Mouse (Mus musculus) neural tube, embryonic 11.5 days (tissue): ENCODE data around the gene Tapbp. TPM values are rescaled to one million over a fixed set of nuclear protein-coding genes. Genes with fewer than 3 reads are reported as not detected.

ENCODE experiments used
- ATAC-seq: fragments of 200-750 bp; cut with Nextera tagmentation; 2 replicates; pipeline ENCODE4 v1.8.0; 2017; ENCODE audit warnings: moderate number of reproducible peaks, mild to moderate bottlenecking, moderate TSS enrichment, moderate library complexity; ENCODE audit not compliant: insufficient read depth, low FRiP score, low TSS enrichment
- DNase-seq: peaks from one replicate; pipeline ENCODE4 v3.0.0-alpha.2; 2015; ENCODE audit warnings: low spot score
- H3K27ac ChIP-seq: fragments of 300-500 bp; sonication (generic); 2 replicates; pipeline ENCODE4 v1.5.1; 2014; ENCODE audit warnings: low read depth, mild to moderate bottlenecking, low read length
- H3K27me3 ChIP-seq: fragments of 300-500 bp; sonication (generic); 2 replicates; pipeline ENCODE4 v1.6.1; 2014; ENCODE audit warnings: mild to moderate bottlenecking, low read length, mixed read lengths; ENCODE audit not compliant: control insufficient read depth, insufficient read depth
- H3K36me3 ChIP-seq: fragments of 300-500 bp; sonication (generic); 2 replicates; pipeline ENCODE4 v1.6.1; 2014; ENCODE audit warnings: mild to moderate bottlenecking, low read length, moderate library complexity, mixed read lengths; ENCODE audit not compliant: control insufficient read depth, insufficient read depth
- H3K4me1 ChIP-seq: fragments of 300-500 bp; sonication (generic); 2 replicates; pipeline ENCODE4 v1.6.1; 2014; ENCODE audit warnings: low read length, mixed read lengths; ENCODE audit not compliant: control insufficient read depth, insufficient read depth
- H3K4me2 ChIP-seq: fragments of 300-500 bp; sonication (generic); 2 replicates; pipeline ENCODE4 v1.6.1; 2014; ENCODE audit warnings: low read depth, mild to moderate bottlenecking, moderate library complexity
- H3K4me3 ChIP-seq: fragments of 300-500 bp; sonication (generic); 2 replicates; pipeline ENCODE4 v1.5.1; 2014; ENCODE audit warnings: low read depth, low read length
- H3K9ac ChIP-seq: fragments of 300-500 bp; sonication (generic); 2 replicates; pipeline ENCODE4 v1.6.1; 2014; ENCODE audit warnings: mild to moderate bottlenecking, low read length
- H3K9me3 ChIP-seq: fragments of 300-500 bp; sonication (generic); 2 replicates; pipeline ENCODE4 v1.6.1; 2016; ENCODE audit warnings: low read length; ENCODE audit not compliant: control insufficient read depth
- WGBS: fragments of 180-500 bp; shearing (Covaris S2); extraction: QIAGEN DNeasy Blood & Tissue Kit; methylation state at CpG from one replicate; pipeline ENCODE4 v1.1.7; 2014; 5-methylcytosine and 5-hydroxymethylcytosine counted together
- polyA plus RNA-seq: library from polyadenylated mRNA; unstranded; fragments of >200 nt; fragmentation: Nextera tagmentation; extraction: Ambion mirVana; gene quantifications from 2 replicates; pipeline ENCODE4 v1.2.1, GENCODE M21; 2014

Tapbp gene
- polyA plus RNA-seq, 1 experiment from 2014 or later, result 12.9 TPM

GRCm38 (mm10) chr17:33909077-33909868 is 6.4 kb upstream of the Tapbp start, which contains the start of gene Daxx:
Gene Daxx, plus strand, starts transcription at chr17:33909414.
- Histone ChIP-seq H3K36me3 (peaks cover 23% of the 10 kb centered on the region), H3K9ac (peak within 1 kb of the TSS; percentile 77), H3K9me3 (no peaks in the 10 kb centered on the region), H3K4me2 (peak within 1 kb of the TSS; percentile 68), H3K27ac (peak within 1 kb of the TSS; percentile 85), H3K27me3 (no peaks in the 10 kb centered on the region), H3K4me1 (peaks cover 15% of the 10 kb centered on the region), H3K4me3 (peak within 1 kb of the TSS; percentile 85)
- under 1% methylated on average over 68 of the region's 68 CpGs for WGBS
- DNase-seq (peak; percentile 99), ATAC-seq (peak; percentile 95)

- ATAC-seq (no peak), DNase-seq (no peak)
- H3K9me3 ChIP-seq, result no peaks in the 10 kb centered on the region
- H3K4me3 ChIP-seq, result peak overlapping the region; percentile 85
- H3K9ac ChIP-seq, result peak overlapping the region; percentile 77
- H3K36me3 ChIP-seq, result peaks cover 23% of the 10 kb centered on the region
- no peaks in the 10 kb centered on the region for H3K27me3 ChIP-seq
- H3K27ac ChIP-seq, result peak overlapping the region; percentile 79
- H3K4me2 ChIP-seq, result peak overlapping the region; percentile 68
- WGBS, result under 1% methylated on average over 14 of the region's 14 CpGs
- peaks cover 15% of the 10 kb centered on the region for H3K4me1 ChIP-seq
Observed at GRCm38 (mm10) chr17:33909869-33910250, 5.8 kb upstream of the Tapbp start.

- Histone ChIP-seq H3K9ac (peak overlapping the region; percentile 77), H3K36me3 (peaks cover 23% of the 10 kb centered on the region), H3K9me3 (no peaks in the 10 kb centered on the region), H3K4me1 (peaks cover 15% of the 10 kb centered on the region), H3K27me3 (no peaks in the 10 kb centered on the region), H3K4me2 (peak overlapping the region; percentile 68), H3K27ac (no peak overlapping the region), H3K4me3 (peak overlapping the region; percentile 85)
- no peak for ATAC-seq
- no peak for DNase-seq
- 56% methylated on average over 11 of the region's 11 CpGs for WGBS
Observed at GRCm38 (mm10) chr17:33910346-33911051, 5.2 kb upstream of the Tapbp start.

GRCm38 (mm10) chr17:33911052-33911812 is 4.5 kb upstream of the Tapbp start:
- ATAC-seq, result no peak
- DNase-seq, result no peak
- Histone ChIP-seq H3K4me2 (no peak overlapping the region; the same call in 1 of the 2 replicates), H3K9me3 (no peaks in the 10 kb centered on the region), H3K36me3 (peaks cover 23% of the 10 kb centered on the region), H3K9ac (no peak overlapping the region), H3K27ac (no peak overlapping the region), H3K27me3 (no peaks in the 10 kb centered on the region), H3K4me3 (no peak overlapping the region), H3K4me1 (peaks cover 15% of the 10 kb centered on the region)
- WGBS, result 94% methylated on average over 31 of the region's 31 CpGs

- Histone ChIP-seq H3K27me3 (no peaks in the 10 kb centered on the region), H3K9ac (no peak overlapping the region), H3K4me3 (no peak overlapping the region), H3K9me3 (no peaks in the 10 kb centered on the region), H3K4me2 (no peak overlapping the region), H3K4me1 (peaks cover 19% of the 10 kb centered on the region), H3K36me3 (peaks cover 23% of the 10 kb centered on the region), H3K27ac (no peak overlapping the region)
- DNase-seq, result no peak
- WGBS, result 93% methylated on average over 28 of the region's 28 CpGs
- ATAC-seq, result no peak
Observed at GRCm38 (mm10) chr17:33911813-33912414, 3.8 kb upstream of the Tapbp start.

GRCm38 (mm10) chr17:33913264-33913663 is 2.4 kb upstream of the Tapbp start:
- no peak overlapping the region for H3K9ac ChIP-seq
- peaks cover 23% of the 10 kb centered on the region for H3K36me3 ChIP-seq
- no peak overlapping the region for H3K27ac ChIP-seq
- H3K4me1 ChIP-seq, result peaks cover 14% of the 10 kb centered on the region
- H3K4me2 ChIP-seq, result no peak overlapping the region
- H3K4me3 ChIP-seq, result no peak overlapping the region
- no peaks in the 10 kb centered on the region for H3K9me3 ChIP-seq
- no peak for ATAC-seq
- DNase-seq, result no peak
- no peaks in the 10 kb centered on the region for H3K27me3 ChIP-seq
- WGBS, result 94% methylated on average over 10 of the region's 10 CpGs

- H3K9me3 ChIP-seq, result no peaks in the 10 kb centered on the region
- no peaks in the 10 kb centered on the region for H3K27me3 ChIP-seq
- ATAC-seq (no peak), DNase-seq (no peak)
- 96% methylated on average over 8 of the region's 8 CpGs for WGBS
- no peak overlapping the region for H3K27ac ChIP-seq
- peaks cover 17% of the 10 kb centered on the region for H3K4me1 ChIP-seq
- H3K9ac ChIP-seq, result no peak overlapping the region
- H3K4me2 ChIP-seq, result no peak overlapping the region
- no peak overlapping the region for H3K4me3 ChIP-seq
- peaks cover 23% of the 10 kb centered on the region for H3K36me3 ChIP-seq
Observed at GRCm38 (mm10) chr17:33913905-33914304, 1.8 kb upstream of the Tapbp start.

- Histone ChIP-seq H3K36me3 (peaks cover 23% of the 10 kb centered on the region), H3K4me3 (no peak overlapping the region; the same call in 1 of the 2 replicates), H3K27me3 (no peaks in the 10 kb centered on the region), H3K4me1 (peaks cover 24% of the 10 kb centered on the region), H3K9me3 (no peaks in the 10 kb centered on the region), H3K4me2 (no peak overlapping the region; the same call in 1 of the 2 replicates), H3K27ac (no peak overlapping the region), H3K9ac (no peak overlapping the region)
- no peak for ATAC-seq
- DNase-seq, result no peak
- WGBS, result 73% methylated on average over 13 of the region's 13 CpGs
Observed at GRCm38 (mm10) chr17:33914969-33915391, 719 bp upstream of the Tapbp start.
